Mouse (Mus musculus): ENCODE data around the gene Ankra2. TPM values are rescaled to one million over a fixed set of nuclear protein-coding genes. Genes with fewer than 3 reads are reported as not detected.

Gene Ankra2
- polyA plus RNA-seq, 1 experiment from 2014 or later, result 20.5 TPM

DNA sequence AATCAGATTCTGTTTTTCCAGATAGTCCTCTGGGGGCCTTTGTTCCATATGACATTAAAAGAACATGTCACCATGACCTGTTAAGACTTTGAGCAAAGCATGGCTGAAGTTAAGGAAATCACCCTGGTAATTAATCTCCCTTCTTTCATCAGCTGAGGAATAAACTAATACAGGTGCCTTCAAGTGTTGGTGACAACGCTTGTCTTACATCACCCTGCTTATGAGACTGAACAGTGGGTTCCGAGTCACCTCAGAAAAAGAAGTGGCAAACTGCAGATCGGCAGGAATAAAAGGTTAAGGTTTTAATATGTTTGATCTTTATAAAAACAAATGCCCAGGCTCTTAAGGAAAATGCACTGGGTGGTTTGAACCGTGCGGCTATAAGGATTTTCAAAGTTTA, 16.8 kb downstream of the Ankra2 start, which contains the start of gene Gm21976:
Gene Gm21976, plus strand, starts transcription at position 202 of the 400 bp plus-strand sequence.
- TF ChIP-seq EP300 (optimal IDR thresholded peaks at IDR 0.05), result no peak

DNA sequence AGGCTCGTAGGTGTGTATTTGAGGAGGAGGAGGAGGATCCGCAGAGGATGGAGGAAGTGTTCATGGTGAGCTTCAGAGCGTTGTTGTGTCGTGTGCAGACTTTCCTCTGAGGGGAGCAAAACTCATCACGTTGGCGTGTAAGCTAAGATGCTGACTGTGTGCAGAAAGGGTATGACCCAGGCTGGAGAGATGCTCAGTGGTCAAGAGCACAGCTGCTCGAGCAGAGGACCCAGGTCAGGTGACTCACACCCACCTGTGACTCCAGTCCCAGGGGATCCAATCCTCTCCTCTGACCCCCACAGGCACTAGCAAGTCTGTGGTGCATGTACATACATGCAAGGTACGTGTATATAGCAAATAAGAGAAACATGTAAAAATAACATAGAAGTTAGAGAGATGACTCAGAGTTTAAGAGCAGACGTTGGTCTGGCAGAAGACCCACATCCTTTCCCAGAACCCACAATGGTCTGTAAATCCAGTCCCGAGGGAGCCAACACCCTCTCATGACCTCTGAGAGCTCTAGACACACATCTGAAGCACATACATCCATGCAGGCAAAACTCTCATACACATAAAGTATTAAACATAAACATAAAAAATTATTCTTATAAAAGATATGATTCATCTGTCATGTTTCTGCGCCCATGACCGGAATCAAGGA, 18.2 kb downstream of the Ankra2 start:
- TF ChIP-seq EP300 (optimal IDR thresholded peaks at IDR 0.05), result no peak
- no peak for TF ChIP-seq CTCF (IDR thresholded peaks at IDR 0.05; ENCODE audit: low read depth)
- no peak overlapping the region for H3K4me3 ChIP-seq (ENCODE audit: low read depth, low read length)
- ATAC-seq (ENCODE audit: low FRiP score, low TSS enrichment), result no peak
- DNase-seq (ENCODE audit: low spot score), result no peak
- 66% methylated on average over 12 of the region's 12 CpGs for WGBS
- no peaks in the 10 kb centered on the region for H3K9me3 ChIP-seq (ENCODE audit: control insufficient read depth, low read length)
- H3K27ac ChIP-seq (replicated peaks), result no peak overlapping the region
- H3K4me1 ChIP-seq (replicated peaks; ENCODE audit: control insufficient read depth, insufficient read depth), result no peaks in the 10 kb centered on the region
- H3K27me3 ChIP-seq (ENCODE audit: control insufficient read depth, insufficient read depth, low read length), result no peaks in the 10 kb centered on the region
- no peak overlapping the region for H3K4me2 ChIP-seq (replicated peaks; ENCODE audit: low read depth)
- H3K9ac ChIP-seq (ENCODE audit: low read length), result no peak overlapping the region
- H3K36me3 ChIP-seq (ENCODE audit: control insufficient read depth, insufficient read depth, low read length), result no peaks in the 10 kb centered on the region

More for the DNA sequence above, 16.8 kb downstream of the Ankra2 start, which contains the start of gene Gm21976:
- Histone ChIP-seq H3K4me1 (replicated peaks; ENCODE audit: control insufficient read depth, insufficient read depth) (no peaks in the 10 kb centered on the region), H3K9me3 (ENCODE audit: control insufficient read depth, low read length) (no peaks in the 10 kb centered on the region), H3K9ac (ENCODE audit: low read length) (no peak within 1 kb of the TSS), H3K27me3 (ENCODE audit: control insufficient read depth, insufficient read depth, low read length) (no peaks in the 10 kb centered on the region), H3K36me3 (ENCODE audit: control insufficient read depth, insufficient read depth, low read length) (no peaks in the 10 kb centered on the region), H3K4me3 (ENCODE audit: low read depth, low read length) (no peak within 1 kb of the TSS), H3K27ac (replicated peaks) (no peak within 1 kb of the TSS), H3K4me2 (replicated peaks; ENCODE audit: low read depth) (no peak within 1 kb of the TSS)
- DNase-seq (ENCODE audit: low spot score) (no peak), ATAC-seq (ENCODE audit: low FRiP score, low TSS enrichment) (no peak)
- WGBS, result 71% methylated on average over 5 of the region's 5 CpGs

DNA sequence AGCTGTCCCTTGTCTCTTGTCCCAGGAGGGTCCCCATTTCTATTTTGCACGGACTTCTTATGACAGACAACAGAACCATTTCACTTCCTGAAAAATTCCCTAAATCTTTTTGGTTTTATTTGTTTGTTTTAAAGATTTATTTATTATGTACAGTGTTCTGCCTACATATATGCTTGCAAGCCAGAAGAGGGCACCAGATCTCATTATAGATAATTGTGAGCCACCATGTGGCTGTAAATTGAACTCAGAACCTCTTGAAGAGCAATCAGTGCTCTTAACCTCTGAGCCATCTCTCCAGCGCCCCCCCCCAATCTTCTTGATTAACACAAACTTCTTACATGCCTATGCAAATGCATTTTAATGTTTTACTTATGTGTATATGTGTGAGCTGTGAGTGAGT, 27.8 kb downstream of the Ankra2 start:
- DNase-seq (ENCODE audit: low spot score) (no peak), ATAC-seq (ENCODE audit: low FRiP score, low TSS enrichment) (no peak)
- Histone ChIP-seq H3K27me3 (ENCODE audit: control insufficient read depth, insufficient read depth, low read length) (no peaks in the 10 kb centered on the region), H3K9ac (ENCODE audit: low read length) (no peak overlapping the region), H3K4me2 (replicated peaks; ENCODE audit: low read depth) (no peak overlapping the region), H3K4me3 (ENCODE audit: low read depth, low read length) (no peak overlapping the region), H3K9me3 (ENCODE audit: control insufficient read depth, low read length) (no peaks in the 10 kb centered on the region), H3K27ac (replicated peaks) (no peak overlapping the region), H3K4me1 (replicated peaks; ENCODE audit: control insufficient read depth, insufficient read depth) (no peaks in the 10 kb centered on the region), H3K36me3 (ENCODE audit: control insufficient read depth, insufficient read depth, low read length) (no peaks in the 10 kb centered on the region)
- TF ChIP-seq CTCF (IDR thresholded peaks at IDR 0.05; ENCODE audit: low read depth) (peak; percentile 48), EP300 (optimal IDR thresholded peaks at IDR 0.05) (no peak)
- WGBS, result 39% methylated on average over 2 of the region's 2 CpGs

DNA sequence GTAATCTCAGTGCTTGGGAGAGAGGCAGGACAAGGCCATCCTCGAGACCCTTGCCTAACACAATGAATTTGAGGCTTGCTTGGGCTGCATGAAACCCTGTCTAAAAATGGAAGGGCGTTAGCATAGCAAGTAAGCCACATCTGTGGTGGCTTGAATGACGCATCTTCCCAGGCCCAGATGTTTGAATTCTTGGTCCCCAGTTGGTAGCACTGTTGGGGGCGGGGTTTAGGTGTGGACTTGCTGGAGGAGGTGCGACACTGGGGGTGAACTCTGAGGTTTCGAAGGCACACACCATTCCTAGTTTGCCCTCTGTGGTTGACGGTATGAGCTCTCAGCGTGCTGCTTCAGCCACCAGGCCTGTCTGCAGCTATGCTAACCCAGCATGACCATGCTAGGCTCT, 28.8 kb downstream of the Ankra2 start:
- Histone ChIP-seq H3K27me3 (ENCODE audit: control insufficient read depth, insufficient read depth, low read length) (no peaks in the 10 kb centered on the region), H3K4me2 (replicated peaks; ENCODE audit: low read depth) (no peak overlapping the region), H3K36me3 (ENCODE audit: control insufficient read depth, insufficient read depth, low read length) (no peaks in the 10 kb centered on the region), H3K9me3 (ENCODE audit: control insufficient read depth, low read length) (no peaks in the 10 kb centered on the region), H3K4me1 (replicated peaks; ENCODE audit: control insufficient read depth, insufficient read depth) (no peaks in the 10 kb centered on the region), H3K27ac (replicated peaks) (no peak overlapping the region), H3K9ac (ENCODE audit: low read length) (no peak overlapping the region), H3K4me3 (ENCODE audit: low read depth, low read length) (no peak overlapping the region)
- no peak for ATAC-seq (ENCODE audit: low FRiP score, low TSS enrichment)
- WGBS, result 71% methylated on average over 8 of the region's 8 CpGs
- TF ChIP-seq EP300 (optimal IDR thresholded peaks at IDR 0.05) (no peak), CTCF (IDR thresholded peaks at IDR 0.05; ENCODE audit: low read depth) (no peak)
- no peak for DNase-seq (ENCODE audit: low spot score)

DNA sequence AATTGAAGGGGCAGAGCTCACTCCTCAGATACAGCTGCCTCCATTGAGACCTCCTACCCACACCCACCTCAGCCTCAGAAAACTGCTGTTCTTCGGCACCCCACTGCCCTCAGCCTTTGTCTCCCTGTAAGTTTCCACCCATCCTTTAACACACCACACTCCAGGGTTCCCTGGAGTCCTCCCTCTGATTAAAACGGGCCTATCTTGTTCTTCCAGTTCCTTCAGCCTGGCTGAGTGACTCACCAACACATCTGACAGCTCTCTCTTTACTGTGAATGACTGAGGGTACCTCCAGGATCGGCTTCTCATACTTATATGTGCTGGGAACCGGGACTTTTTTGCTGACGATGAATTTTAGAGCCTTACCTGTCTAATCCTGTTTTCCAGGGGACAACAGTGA, 33.2 kb downstream of the Ankra2 start:
- DNase-seq (ENCODE audit: low spot score), result peak; percentile 52
- ATAC-seq (ENCODE audit: low FRiP score, low TSS enrichment), result peak; percentile 80
- peak overlapping the region; percentile 83 for H3K27ac ChIP-seq (replicated peaks)

DNA sequence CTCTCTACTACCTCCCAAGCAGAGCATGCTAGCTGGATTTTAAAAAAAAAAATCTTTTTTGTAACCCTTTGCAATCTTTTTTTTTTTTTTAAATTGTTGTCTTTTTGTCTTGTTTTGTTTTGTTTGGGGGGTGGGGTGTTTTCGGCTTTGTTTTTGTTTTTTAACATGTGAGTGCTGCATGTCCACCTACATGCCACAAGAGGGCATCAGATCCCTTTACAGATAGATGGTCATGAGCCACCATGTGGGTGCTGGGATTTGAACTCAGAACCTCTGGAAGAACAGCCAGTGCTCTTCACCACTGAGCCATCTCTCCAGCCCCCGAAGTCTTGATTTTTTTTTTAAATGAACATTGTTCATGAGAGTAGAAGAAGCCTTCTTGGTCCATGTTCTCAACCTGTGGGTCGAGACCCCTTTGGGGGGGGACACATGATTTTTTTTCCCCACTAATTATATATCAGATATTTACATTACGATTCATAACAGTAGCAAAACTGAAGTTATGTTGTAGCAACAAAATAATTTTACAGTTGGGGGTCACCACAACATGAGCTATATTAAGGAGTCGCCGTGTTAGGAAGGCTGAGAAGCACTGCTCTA, 35.1 kb downstream of the Ankra2 start:
- H3K27me3 ChIP-seq (ENCODE audit: control insufficient read depth, insufficient read depth, low read length), result no peaks in the 10 kb centered on the region
- H3K9me3 ChIP-seq (ENCODE audit: control insufficient read depth, low read length), result no peaks in the 10 kb centered on the region
- no peaks in the 10 kb centered on the region for H3K4me1 ChIP-seq (replicated peaks; ENCODE audit: control insufficient read depth, insufficient read depth)
- no peak overlapping the region for H3K4me3 ChIP-seq (ENCODE audit: low read depth, low read length)
- H3K27ac ChIP-seq (replicated peaks), result no peak overlapping the region
- H3K4me2 ChIP-seq (replicated peaks; ENCODE audit: low read depth), result no peak overlapping the region
- no peak for ATAC-seq (ENCODE audit: low FRiP score, low TSS enrichment)
- 95% methylated on average over 6 of the region's 6 CpGs for WGBS
- TF ChIP-seq CTCF (IDR thresholded peaks at IDR 0.05; ENCODE audit: low read depth) (peak; percentile 57), EP300 (optimal IDR thresholded peaks at IDR 0.05) (no peak)
- DNase-seq (ENCODE audit: low spot score), result no peak
- H3K36me3 ChIP-seq (ENCODE audit: control insufficient read depth, insufficient read depth, low read length), result no peaks in the 10 kb centered on the region
- no peak overlapping the region for H3K9ac ChIP-seq (ENCODE audit: low read length)

More for the DNA sequence above, 33.2 kb downstream of the Ankra2 start:
- H3K4me2 ChIP-seq (replicated peaks; ENCODE audit: low read depth), result no peak overlapping the region
- H3K36me3 ChIP-seq (ENCODE audit: control insufficient read depth, insufficient read depth, low read length), result no peaks in the 10 kb centered on the region
- no peak overlapping the region for H3K4me3 ChIP-seq (ENCODE audit: low read depth, low read length)
- no peaks in the 10 kb centered on the region for H3K4me1 ChIP-seq (replicated peaks; ENCODE audit: control insufficient read depth, insufficient read depth)
- H3K27me3 ChIP-seq (ENCODE audit: control insufficient read depth, insufficient read depth, low read length), result no peaks in the 10 kb centered on the region
- 37% methylated on average over 5 of the region's 5 CpGs for WGBS
- no peaks in the 10 kb centered on the region for H3K9me3 ChIP-seq (ENCODE audit: control insufficient read depth, low read length)
- no peak overlapping the region for H3K9ac ChIP-seq (ENCODE audit: low read length)
- no peak for TF ChIP-seq CTCF (IDR thresholded peaks at IDR 0.05; ENCODE audit: low read depth)
- peak; percentile 84 for TF ChIP-seq EP300 (optimal IDR thresholded peaks at IDR 0.05)
